Mouse (Mus musculus) testis, adult 2 months (tissue): ENCODE measurements around the gene Tpm1. TPM values are rescaled to one million over a fixed set of nuclear protein-coding genes. Genes with fewer than 3 reads are reported as not detected.

Experiments used
- H3K27ac ChIP-seq: fragments of 200-500 bp; 2 replicates; pipeline ENCODE4 v1.5.1; 2012; ENCODE audit warnings: low read depth, low read length; ENCODE audit not compliant: control insufficient read depth, insufficient read depth
- H3K27me3 ChIP-seq: fragments of 200-500 bp; 2 replicates; pipeline ENCODE4 v1.6.1; 2012; ENCODE audit warnings: mild to moderate bottlenecking, low read length, moderate library complexity; ENCODE audit not compliant: control insufficient read depth, insufficient read depth
- H3K36me3 ChIP-seq: fragments of 200-500 bp; 2 replicates; pipeline ENCODE4 v1.6.1; 2012; ENCODE audit warnings: mild to moderate bottlenecking, low read length; ENCODE audit not compliant: control insufficient read depth, insufficient read depth
- H3K4me1 ChIP-seq: fragments of 200-500 bp; 2 replicates; pipeline ENCODE4 v1.6.1; 2012; ENCODE audit warnings: low read length; ENCODE audit not compliant: control insufficient read depth, insufficient read depth
- H3K4me3 ChIP-seq: fragments of 200-500 bp; 2 replicates; pipeline ENCODE4 v1.5.1; 2012; ENCODE audit warnings: low read depth, mild to moderate bottlenecking, low read length, moderate library complexity, mixed read lengths; ENCODE audit not compliant: control insufficient read depth
- CTCF ChIP-seq: fragments of 200-500 bp; IDR thresholded peaks from 2 replicates; pipeline ENCODE4 v1.5.1; 2012; ENCODE audit warnings: low read depth, mild to moderate bottlenecking, inconsistent platforms, low read length, moderate library complexity; ENCODE audit not compliant: control insufficient read depth, insufficient read depth, insufficient replicate concordance
- POLR2A ChIP-seq: fragments of 200-500 bp; IDR thresholded peaks from 2 replicates; pipeline ENCODE4 v1.6.1; 2012; ENCODE audit warnings: low read depth, mild to moderate bottlenecking, inconsistent platforms, low read length, moderate library complexity; ENCODE audit not compliant: control insufficient read depth
- polyA plus RNA-seq: library from polyadenylated mRNA; depleted of rRNA; stranded (reverse); fragments of >200 nt; gene quantifications from 2 replicates; pipeline ENCODE4 v1.2.3, GENCODE M21; 2012

The Tpm1 gene
- polyA plus RNA-seq, 1 experiment: 17.0 TPM

DNA sequence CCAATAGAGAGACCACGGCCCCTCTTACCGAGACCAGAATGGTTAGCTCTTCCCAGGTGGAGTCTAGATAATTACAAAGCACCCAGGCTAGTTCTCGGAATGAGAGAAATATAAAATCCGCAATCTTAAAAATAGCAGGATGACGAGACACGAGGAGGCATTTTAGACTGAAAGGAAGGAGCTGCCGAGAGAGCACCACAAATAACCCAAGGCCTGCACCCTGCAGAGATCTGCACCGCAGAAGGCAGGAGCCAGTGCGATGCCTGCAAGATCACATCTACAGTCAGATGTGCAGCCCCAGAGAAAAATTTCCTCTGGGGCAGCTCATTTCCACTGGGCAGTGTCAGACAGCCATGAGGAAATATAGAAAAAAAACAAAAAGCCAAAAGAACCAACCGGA, 16.2 kb downstream of the Tpm1 start:
- Histone ChIP-seq H3K4me3 (no peak overlapping the region), H3K27ac (no peak overlapping the region), H3K4me1 (peaks cover 4% of the 10 kb centered on the region; the same call in 1 of the 2 replicates), H3K36me3 (no peaks in the 10 kb centered on the region), H3K27me3 (no peaks in the 10 kb centered on the region)
- TF ChIP-seq POLR2A: no peak
- TF ChIP-seq CTCF: no peak

GRCm38 (mm10) chr9:67032611-67033010, 16.6 kb downstream of the Tpm1 start:
- Histone ChIP-seq H3K27ac (no peak overlapping the region), H3K36me3 (no peaks in the 10 kb centered on the region), H3K4me3 (no peak overlapping the region), H3K27me3 (no peaks in the 10 kb centered on the region), H3K4me1 (peaks cover 4% of the 10 kb centered on the region; the same call in 1 of the 2 replicates)
- TF ChIP-seq CTCF (no peak), POLR2A (no peak)

- no peaks in the 10 kb centered on the region for H3K36me3 ChIP-seq
- TF ChIP-seq POLR2A (no peak), CTCF (no peak)
These were observed 19.7 kb downstream of the Tpm1 start for GRCm38 (mm10) chr9:67029518-67029917.

DNA sequence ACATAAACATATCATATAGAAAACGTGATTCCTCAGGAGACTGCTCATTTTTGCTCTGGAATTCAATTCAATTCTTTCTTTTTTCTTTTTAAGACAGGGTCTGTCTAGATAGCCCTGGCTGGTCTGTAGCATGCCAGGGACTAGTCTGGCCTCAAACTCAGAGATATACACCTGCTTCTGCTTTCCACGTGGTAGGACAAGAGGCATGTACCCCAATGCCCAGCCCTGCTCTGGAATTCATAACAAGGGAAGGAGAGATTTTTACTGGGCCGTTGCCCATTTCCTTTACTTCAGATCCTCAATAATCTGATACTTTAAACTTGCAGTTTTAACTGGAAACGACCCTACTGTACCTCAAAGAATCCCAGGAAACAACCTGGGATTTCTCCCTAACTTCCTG, 20.3 kb downstream of the Tpm1 start:
- no peak for TF ChIP-seq POLR2A
- no peak for TF ChIP-seq CTCF
- H3K27ac ChIP-seq: no peak overlapping the region
- no peaks in the 10 kb centered on the region for H3K36me3 ChIP-seq

More at GRCm38 (mm10) chr9:67029518-67029917, 19.7 kb downstream of the Tpm1 start:
- no peaks in the 10 kb centered on the region for H3K27me3 ChIP-seq
- H3K27ac ChIP-seq: no peak overlapping the region
- no peak overlapping the region for H3K4me3 ChIP-seq
- H3K4me1 ChIP-seq: 0 out of 2 replicates have a peak, but pooled peaks cover 2% of the 10 kb centered on the region

DNA sequence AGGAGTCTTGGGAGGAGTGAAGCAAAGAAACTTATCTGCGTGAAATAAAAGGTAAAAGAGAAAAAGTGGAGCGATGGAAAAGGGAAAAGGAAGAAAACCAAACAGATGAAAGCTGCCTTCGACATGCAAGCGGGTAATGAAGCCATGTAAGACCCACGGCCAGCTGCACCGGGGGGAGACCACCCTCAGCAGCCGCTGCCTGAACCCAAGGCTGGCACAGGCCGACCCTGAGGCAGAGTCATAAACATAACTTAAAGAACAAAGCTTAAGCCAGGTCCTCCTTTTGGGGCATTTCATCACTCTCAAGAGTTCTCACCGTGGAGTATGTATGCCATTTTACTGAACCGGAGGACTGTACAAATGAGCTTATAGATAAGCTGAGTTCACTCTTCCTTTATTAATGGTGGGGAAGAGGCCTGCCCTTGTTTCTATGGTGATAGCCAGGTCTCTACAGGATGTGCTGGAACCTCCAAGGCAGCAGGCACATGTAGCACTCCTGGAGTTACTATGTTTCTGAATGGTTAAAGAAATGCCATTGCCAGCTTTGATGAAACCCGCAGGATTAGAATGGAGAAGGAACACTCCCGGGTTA, 21.0 kb downstream of the Tpm1 start:
- no peak for TF ChIP-seq CTCF
- TF ChIP-seq POLR2A: no peak
- 0 out of 2 replicates have a peak, but pooled peaks cover 2% of the 10 kb centered on the region for H3K4me1 ChIP-seq
- no peaks in the 10 kb centered on the region for H3K36me3 ChIP-seq
- H3K27me3 ChIP-seq: no peaks in the 10 kb centered on the region
- no peak overlapping the region for H3K27ac ChIP-seq
- H3K4me3 ChIP-seq: no peak overlapping the region

More for the DNA sequence above, 20.3 kb downstream of the Tpm1 start:
- H3K4me3 ChIP-seq: no peak overlapping the region
- no peaks in the 10 kb centered on the region for H3K27me3 ChIP-seq
- 0 out of 2 replicates have a peak, but pooled peaks cover 2% of the 10 kb centered on the region for H3K4me1 ChIP-seq

DNA sequence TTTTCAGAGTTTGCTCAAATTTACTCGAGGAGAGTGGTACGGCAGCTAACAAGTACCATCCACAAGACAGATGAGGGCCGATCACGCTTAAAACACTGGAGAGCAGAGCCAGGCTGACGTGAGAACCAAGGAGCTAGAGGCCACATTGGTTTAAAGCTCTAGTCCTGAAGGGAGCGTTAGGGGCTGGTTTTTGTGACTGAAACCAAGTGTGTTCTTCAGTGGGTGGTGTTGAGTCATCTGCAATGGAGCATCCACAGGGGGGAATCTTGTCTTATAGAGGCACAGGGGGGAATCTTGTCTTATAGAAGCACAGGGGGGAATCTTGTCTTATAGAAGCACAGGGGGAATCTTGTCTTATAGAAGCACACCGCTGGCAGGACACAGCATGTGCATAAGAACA, 22.3 kb downstream of the Tpm1 start:
- Histone ChIP-seq H3K4me3 (no peak overlapping the region), H3K27ac (no peak overlapping the region), H3K4me1 (0 out of 2 replicates have a peak, but pooled peaks cover 2% of the 10 kb centered on the region), H3K27me3 (no peaks in the 10 kb centered on the region), H3K36me3 (no peaks in the 10 kb centered on the region)
- TF ChIP-seq CTCF: no peak
- no peak for TF ChIP-seq POLR2A

DNA sequence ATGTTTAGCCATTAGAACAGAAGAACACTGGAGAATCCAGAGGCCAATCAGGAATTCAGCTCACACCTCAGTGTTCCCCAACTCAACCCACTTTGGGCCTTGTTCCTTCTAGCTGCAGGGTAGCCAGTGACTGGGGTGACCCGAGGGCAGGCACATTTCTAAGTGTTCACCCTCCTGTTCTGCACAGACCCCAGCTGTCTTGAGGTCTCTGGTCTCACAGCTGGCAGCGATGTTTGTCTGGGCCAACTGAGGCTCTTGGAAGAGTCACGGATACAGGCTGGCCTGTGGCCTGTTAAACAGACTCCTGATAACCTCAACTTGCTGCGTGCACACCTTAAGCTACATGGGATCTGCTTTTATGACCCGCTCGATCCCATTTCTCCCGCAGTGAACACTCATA, 23.1 kb downstream of the Tpm1 start:
- Histone ChIP-seq H3K27ac (no peak overlapping the region), H3K36me3 (no peaks in the 10 kb centered on the region), H3K4me3 (no peak overlapping the region), H3K4me1 (0 out of 2 replicates have a peak, but pooled peaks cover 2% of the 10 kb centered on the region), H3K27me3 (no peaks in the 10 kb centered on the region)
- TF ChIP-seq POLR2A (no peak), CTCF (no peak)
